Mouse (Mus musculus): Measurements from ENCODE around the gene Piwil1. TPM values are rescaled to one million over a fixed set of nuclear protein-coding genes. Genes with fewer than 3 reads are reported as not detected.

The Piwil1 gene
- polyA plus RNA-seq, 1 experiment = not detected

DNA sequence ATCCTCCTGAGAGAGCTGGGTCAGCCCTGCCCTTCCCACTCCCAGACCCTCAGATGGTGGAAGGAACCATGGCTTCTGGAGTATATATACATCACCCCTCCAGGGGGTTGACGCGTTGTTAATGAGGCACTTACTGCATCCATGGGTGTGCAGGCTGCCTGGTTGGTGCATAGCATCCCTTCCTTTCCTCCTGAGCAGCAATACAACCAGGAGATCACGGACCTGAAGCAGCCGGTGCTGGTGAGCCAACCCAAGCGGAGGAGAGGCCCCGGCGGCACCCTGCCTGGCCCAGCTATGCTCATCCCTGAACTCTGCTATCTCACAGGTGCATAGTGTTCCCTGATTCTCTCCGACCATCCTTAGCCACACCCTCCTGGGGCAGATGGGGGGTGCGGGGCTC lies 42.9 kb downstream of the Piwil1 start:
- Histone ChIP-seq H3K4me1 (ENCODE audit: control insufficient read depth, insufficient read depth, insufficient read length) (no peaks in the 10 kb centered on the region), H3K27me3 (ENCODE audit: control insufficient read depth, insufficient read depth, low read length) (no peaks in the 10 kb centered on the region), H3K36me3 (ENCODE audit: control insufficient read depth, insufficient read depth, low read length) (no peaks in the 10 kb centered on the region), H3K4me3 (ENCODE audit: extremely low read depth, insufficient read depth, insufficient read length) (no peak overlapping the region), H3K27ac (ENCODE audit: insufficient read depth, low read length) (no peak overlapping the region)
- WGBS = 74% methylated on average over 9 of the region's 9 CpGs
- no peak for DNase-seq (ENCODE audit: low read depth in 1 of 2, low spot score in 2 of 2)
- TF ChIP-seq CTCF (IDR thresholded peaks at IDR 0.05; ENCODE audit: extremely low read depth, insufficient read depth, insufficient read length, insufficient replicate concordance) (no peak), POLR2A (IDR thresholded peaks at IDR 0.05; ENCODE audit: low read depth, low read length) (no peak)

DNA sequence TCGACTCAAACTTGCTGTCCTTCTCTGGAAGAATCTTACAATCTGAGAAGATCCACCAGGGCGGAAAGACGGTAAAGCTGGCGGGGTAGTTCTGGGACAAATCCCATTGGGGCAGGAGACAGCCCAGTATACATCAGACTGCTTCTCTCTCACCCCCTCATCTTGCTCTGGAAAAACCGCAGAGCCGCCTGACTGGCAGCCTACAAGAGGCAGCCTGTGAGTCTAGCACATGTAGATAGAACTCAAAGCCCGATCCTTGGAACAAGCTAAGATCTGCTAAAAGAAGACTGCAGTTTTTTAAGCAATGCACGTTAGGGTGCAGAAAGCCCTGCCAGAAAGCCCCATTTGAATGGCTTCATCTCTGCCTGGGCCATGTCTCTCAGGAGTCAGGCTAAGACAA lies 43.9 kb downstream of the Piwil1 start:
- Histone ChIP-seq H3K36me3 (ENCODE audit: control insufficient read depth, insufficient read depth, low read length) (no peaks in the 10 kb centered on the region), H3K27ac (ENCODE audit: insufficient read depth, low read length) (no peak overlapping the region), H3K4me1 (ENCODE audit: control insufficient read depth, insufficient read depth, insufficient read length) (no peaks in the 10 kb centered on the region), H3K27me3 (ENCODE audit: control insufficient read depth, insufficient read depth, low read length) (no peaks in the 10 kb centered on the region), H3K4me3 (ENCODE audit: extremely low read depth, insufficient read depth, insufficient read length) (no peak overlapping the region)
- TF ChIP-seq CTCF (IDR thresholded peaks at IDR 0.05; ENCODE audit: extremely low read depth, insufficient read depth, insufficient read length, insufficient replicate concordance) = no peak
- TF ChIP-seq POLR2A (IDR thresholded peaks at IDR 0.05; ENCODE audit: low read depth, low read length) = no peak
- no peak for DNase-seq (ENCODE audit: low read depth in 1 of 2, low spot score in 2 of 2)
- 86% methylated on average over 8 of the region's 8 CpGs for WGBS

- H3K27me3 ChIP-seq (ENCODE audit: control insufficient read depth, insufficient read depth, low read length) = no peaks in the 10 kb centered on the region
- no peaks in the 10 kb centered on the region for H3K4me1 ChIP-seq (ENCODE audit: control insufficient read depth, insufficient read depth, insufficient read length)
- H3K4me3 ChIP-seq (ENCODE audit: extremely low read depth, insufficient read depth, insufficient read length) = no peak overlapping the region
- no peak overlapping the region for H3K27ac ChIP-seq (ENCODE audit: insufficient read depth, low read length)
- no peaks in the 10 kb centered on the region for H3K36me3 ChIP-seq (ENCODE audit: control insufficient read depth, insufficient read depth, low read length)
- DNase-seq (ENCODE audit: low read depth in 1 of 2, low spot score in 2 of 2) = no peak
- no peak for TF ChIP-seq POLR2A (IDR thresholded peaks at IDR 0.05; ENCODE audit: low read depth, low read length)
- no peak for TF ChIP-seq CTCF (IDR thresholded peaks at IDR 0.05; ENCODE audit: extremely low read depth, insufficient read depth, insufficient read length, insufficient replicate concordance)
- WGBS = 57% methylated on average over 8 of the region's 8 CpGs
Measured at GRCm38 (mm10) chr5:128761118-128761517, 58.8 kb downstream of the Piwil1 start.

DNA sequence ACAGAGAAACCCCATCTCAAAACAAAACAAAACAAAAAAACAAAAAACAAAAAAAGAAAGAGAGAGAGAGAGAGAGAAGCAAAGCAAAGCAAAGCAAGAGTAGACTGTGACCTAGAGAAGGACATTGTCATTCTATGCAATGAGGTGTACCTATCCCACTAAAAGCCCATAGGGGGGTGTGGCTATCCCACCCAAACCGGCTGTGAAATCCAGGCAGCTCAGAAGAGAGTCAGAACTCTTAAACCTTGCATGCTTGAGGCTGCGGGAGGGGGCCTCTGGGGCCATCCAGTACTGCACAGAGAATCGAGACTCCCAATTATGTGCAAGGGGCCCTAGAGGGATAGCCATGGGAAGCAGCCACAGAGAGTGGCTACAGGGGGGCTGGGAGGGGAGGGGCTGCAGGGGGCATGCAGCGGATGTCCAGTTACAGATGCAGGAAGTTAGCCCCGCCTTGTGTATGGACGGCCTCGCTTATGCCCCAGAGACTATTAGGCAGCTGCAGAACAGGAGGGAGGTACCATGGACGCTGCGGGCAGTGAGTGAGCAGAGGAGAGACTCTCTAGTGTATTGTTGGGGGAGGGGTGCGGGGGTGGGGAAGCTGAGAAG lies 66.8 kb downstream of the Piwil1 start:
- Histone ChIP-seq H3K27me3 (ENCODE audit: control insufficient read depth, insufficient read depth, low read length) (no peaks in the 10 kb centered on the region), H3K36me3 (ENCODE audit: control insufficient read depth, insufficient read depth, low read length) (no peaks in the 10 kb centered on the region), H3K27ac (ENCODE audit: insufficient read depth, low read length) (no peak overlapping the region), H3K4me3 (ENCODE audit: extremely low read depth, insufficient read depth, insufficient read length) (no peak overlapping the region), H3K4me1 (ENCODE audit: control insufficient read depth, insufficient read depth, insufficient read length) (no peaks in the 10 kb centered on the region)
- 7% methylated on average over 10 of the region's 10 CpGs for WGBS
- DNase-seq (ENCODE audit: low read depth in 1 of 2, low spot score in 2 of 2) = no peak
- no peak for TF ChIP-seq CTCF (IDR thresholded peaks at IDR 0.05; ENCODE audit: extremely low read depth, insufficient read depth, insufficient read length, insufficient replicate concordance)
- TF ChIP-seq POLR2A (IDR thresholded peaks at IDR 0.05; ENCODE audit: low read depth, low read length) = no peak

GRCm38 (mm10) chr5:128776386-128776785 lies 74.1 kb downstream of the Piwil1 start:
- Histone ChIP-seq H3K4me3 (ENCODE audit: extremely low read depth, insufficient read depth, insufficient read length) (no peak overlapping the region), H3K4me1 (ENCODE audit: control insufficient read depth, insufficient read depth, insufficient read length) (no peaks in the 10 kb centered on the region), H3K27me3 (ENCODE audit: control insufficient read depth, insufficient read depth, low read length) (no peaks in the 10 kb centered on the region), H3K27ac (ENCODE audit: insufficient read depth, low read length) (no peak overlapping the region), H3K36me3 (ENCODE audit: control insufficient read depth, insufficient read depth, low read length) (no peaks in the 10 kb centered on the region)
- WGBS = 59% methylated on average over 2 of the region's 2 CpGs
- no peak for DNase-seq (ENCODE audit: low read depth in 1 of 2, low spot score in 2 of 2)
- TF ChIP-seq POLR2A (IDR thresholded peaks at IDR 0.05; ENCODE audit: low read depth, low read length) = no peak
- TF ChIP-seq CTCF (IDR thresholded peaks at IDR 0.05; ENCODE audit: extremely low read depth, insufficient read depth, insufficient read length, insufficient replicate concordance) = no peak

DNA sequence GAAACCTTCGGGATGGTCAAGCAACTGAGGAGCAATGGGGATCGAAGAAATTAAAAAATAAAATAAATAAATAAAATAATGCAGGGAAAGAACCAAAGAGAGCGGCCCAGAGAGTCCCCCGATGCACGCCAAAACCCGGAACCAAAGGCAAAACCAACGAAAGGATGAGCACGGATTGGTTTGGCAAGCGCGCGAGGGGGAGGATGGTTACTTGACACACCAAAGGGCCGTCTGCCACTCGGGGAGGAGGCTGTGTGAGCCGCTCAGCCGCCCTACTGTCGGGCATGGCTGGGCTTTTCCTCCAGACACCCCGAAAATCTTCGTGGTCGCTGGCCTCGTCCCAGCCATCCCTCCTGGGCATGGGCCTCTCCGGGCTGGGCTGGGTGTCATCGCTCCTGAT lies 79.3 kb downstream of the Piwil1 start:
- TF ChIP-seq CTCF (IDR thresholded peaks at IDR 0.05; ENCODE audit: extremely low read depth, insufficient read depth, insufficient read length, insufficient replicate concordance) = no peak
- TF ChIP-seq POLR2A (IDR thresholded peaks at IDR 0.05; ENCODE audit: low read depth, low read length) = no peak
- Histone ChIP-seq H3K4me1 (ENCODE audit: control insufficient read depth, insufficient read depth, insufficient read length) (no peaks in the 10 kb centered on the region), H3K36me3 (ENCODE audit: control insufficient read depth, insufficient read depth, low read length) (no peaks in the 10 kb centered on the region), H3K4me3 (ENCODE audit: extremely low read depth, insufficient read depth, insufficient read length) (no peak overlapping the region), H3K27ac (ENCODE audit: insufficient read depth, low read length) (no peak overlapping the region), H3K27me3 (ENCODE audit: control insufficient read depth, insufficient read depth, low read length) (no peaks in the 10 kb centered on the region)
- WGBS = 69% methylated on average over 22 of the region's 22 CpGs
- DNase-seq (ENCODE audit: low read depth in 1 of 2, low spot score in 2 of 2) = no peak

GRCm38 (mm10) chr5:128800592-128800991 lies 98.3 kb downstream of the Piwil1 start:
- 91% methylated on average over 5 of the region's 5 CpGs for WGBS
- TF ChIP-seq CTCF (IDR thresholded peaks at IDR 0.05; ENCODE audit: extremely low read depth, insufficient read depth, insufficient read length, insufficient replicate concordance) (no peak), POLR2A (IDR thresholded peaks at IDR 0.05; ENCODE audit: low read depth, low read length) (no peak)
- H3K36me3 ChIP-seq (ENCODE audit: control insufficient read depth, insufficient read depth, low read length) = no peaks in the 10 kb centered on the region
- H3K27ac ChIP-seq (ENCODE audit: insufficient read depth, low read length) = no peak overlapping the region
- no peak overlapping the region for H3K4me3 ChIP-seq (ENCODE audit: extremely low read depth, insufficient read depth, insufficient read length)
- DNase-seq (ENCODE audit: low read depth in 1 of 2, low spot score in 2 of 2) = no peak
- H3K27me3 ChIP-seq (ENCODE audit: control insufficient read depth, insufficient read depth, low read length) = no peaks in the 10 kb centered on the region
- H3K4me1 ChIP-seq (ENCODE audit: control insufficient read depth, insufficient read depth, insufficient read length) = no peaks in the 10 kb centered on the region

Other genes starting within 250 kb of the Piwil1 start
- 0.15 and 0.33 TPM in 2 replicates for gene Fzd10, start 101.7 kb upstream of the Piwil1 start, polyA plus RNA-seq (2012; rRNA removed)